Mouse (Mus musculus) small intestine, adult 2 months (tissue): ENCODE results near the gene Obscn.

Source experiments
- CTCF ChIP-seq: fragments of 200-500 bp; IDR thresholded peaks from 2 replicates; pipeline ENCODE4 v1.5.1; 2012; ENCODE audit warnings: low read depth, mild to moderate bottlenecking, control low read depth, inconsistent platforms, low read length, moderate library complexity, mixed read lengths; ENCODE audit not compliant: insufficient replicate concordance, insufficient read length; ENCODE audit errors: extremely low read depth
- POLR2A ChIP-seq: fragments of 200-500 bp; IDR thresholded peaks from 2 replicates; pipeline ENCODE4 v1.6.1; 2012; ENCODE audit warnings: low read depth, mild to moderate bottlenecking, control low read depth, inconsistent platforms, low read length, moderate library complexity

GRCm38 (mm10) chr11:58971796-58972195 lies 164.4 kb downstream of the Obscn start:
- no peak for TF ChIP-seq CTCF
- no peak for TF ChIP-seq POLR2A
